Mouse (Mus musculus) liver, embryonic 12.5 days (tissue): Measurements from ENCODE around the gene Tdrd9. TPM values are rescaled to one million over a fixed set of nuclear protein-coding genes. Genes with fewer than 3 reads are reported as not detected.
A peak's percentile ranks its signal among the peaks of the same experiment; 100 is the strongest.
"Not testable (repeated sequence)": the region's sequence is repeated elsewhere in the genome, so short reads cannot be mapped to it uniquely, and the experiment has no call there.

Experiments used
- ATAC-seq: fragments of 200-750 bp; cut with Nextera tagmentation; 2 replicates; pipeline ENCODE4 v1.8.0; 2017; ENCODE audit warnings: moderate number of reproducible peaks, mild to moderate bottlenecking, moderate library complexity
- H3K27ac ChIP-seq: fragments of 300-500 bp; sonication (generic); 2 replicates; pipeline ENCODE4 v1.5.1; 2016; ENCODE audit warnings: mild to moderate bottlenecking
- H3K27me3 ChIP-seq: fragments of 300-500 bp; sonication (generic); replicated peaks from 2 replicates; pipeline ENCODE4 v1.6.1; 2016; ENCODE audit warnings: mild to moderate bottlenecking, moderate library complexity
- H3K36me3 ChIP-seq: fragments of 300-500 bp; sonication (generic); 2 replicates; pipeline ENCODE4 v1.6.1; 2016; ENCODE audit warnings: mild to moderate bottlenecking, moderate library complexity
- H3K4me1 ChIP-seq: fragments of 300-500 bp; sonication (generic); 2 replicates; pipeline ENCODE4 v1.6.1; 2016
- H3K4me2 ChIP-seq: fragments of 300-500 bp; sonication (generic); 2 replicates; pipeline ENCODE4 v1.6.1; 2016; ENCODE audit warnings: mild to moderate bottlenecking, moderate library complexity
- H3K4me3 ChIP-seq: fragments of 300-500 bp; sonication (generic); 2 replicates; pipeline ENCODE4 v1.5.1; 2016; ENCODE audit warnings: mild to moderate bottlenecking, moderate library complexity
- H3K9ac ChIP-seq: fragments of 300-500 bp; sonication (generic); 2 replicates; pipeline ENCODE4 v1.6.1; 2016; ENCODE audit warnings: mild to moderate bottlenecking, moderate library complexity
- H3K9me3 ChIP-seq: fragments of 300-500 bp; sonication (generic); replicated peaks from 2 replicates; pipeline ENCODE4 v1.6.1; 2016; ENCODE audit warnings: mild to moderate bottlenecking, moderate library complexity
- WGBS: fragments of 180-500 bp; shearing (Covaris S2); methylation state at CpG from one replicate; pipeline ENCODE4 v1.1.7; 2016; ENCODE audit not compliant: insufficient replicate concordance; 5-methylcytosine and 5-hydroxymethylcytosine counted together
- polyA plus RNA-seq: library from polyadenylated mRNA; unstranded; fragments of >200 nt; fragmentation: Nextera tagmentation; extraction: Ambion mirVana; gene quantifications from 2 replicates; pipeline ENCODE4 v1.2.1, GENCODE M21; 2016

Gene Tdrd9
- polyA plus RNA-seq, 1 experiment from 2014 or later, result 0.04 TPM

- H3K36me3 ChIP-seq, result peaks cover 7% of the 10 kb centered on the region; the same call in 1 of the 2 replicates
- H3K27me3 ChIP-seq, result no peaks in the 10 kb centered on the region
- H3K4me1 ChIP-seq, result peaks cover 56% of the 10 kb centered on the region
- H3K4me3 ChIP-seq, result peak overlapping the region; percentile 57
- H3K9me3 ChIP-seq, result no peaks in the 10 kb centered on the region
- peak overlapping the region; percentile 94 for H3K27ac ChIP-seq
- H3K9ac ChIP-seq, result peak overlapping the region; percentile 73
- ATAC-seq, result peak; percentile 31
- 14% methylated on average over 10 of the region's 10 CpGs for WGBS
- peak overlapping the region; percentile 73 for H3K4me2 ChIP-seq
Measured at GRCm38 (mm10) chr12:111943421-111944064, 27.8 kb upstream of the Tdrd9 start.

DNA sequence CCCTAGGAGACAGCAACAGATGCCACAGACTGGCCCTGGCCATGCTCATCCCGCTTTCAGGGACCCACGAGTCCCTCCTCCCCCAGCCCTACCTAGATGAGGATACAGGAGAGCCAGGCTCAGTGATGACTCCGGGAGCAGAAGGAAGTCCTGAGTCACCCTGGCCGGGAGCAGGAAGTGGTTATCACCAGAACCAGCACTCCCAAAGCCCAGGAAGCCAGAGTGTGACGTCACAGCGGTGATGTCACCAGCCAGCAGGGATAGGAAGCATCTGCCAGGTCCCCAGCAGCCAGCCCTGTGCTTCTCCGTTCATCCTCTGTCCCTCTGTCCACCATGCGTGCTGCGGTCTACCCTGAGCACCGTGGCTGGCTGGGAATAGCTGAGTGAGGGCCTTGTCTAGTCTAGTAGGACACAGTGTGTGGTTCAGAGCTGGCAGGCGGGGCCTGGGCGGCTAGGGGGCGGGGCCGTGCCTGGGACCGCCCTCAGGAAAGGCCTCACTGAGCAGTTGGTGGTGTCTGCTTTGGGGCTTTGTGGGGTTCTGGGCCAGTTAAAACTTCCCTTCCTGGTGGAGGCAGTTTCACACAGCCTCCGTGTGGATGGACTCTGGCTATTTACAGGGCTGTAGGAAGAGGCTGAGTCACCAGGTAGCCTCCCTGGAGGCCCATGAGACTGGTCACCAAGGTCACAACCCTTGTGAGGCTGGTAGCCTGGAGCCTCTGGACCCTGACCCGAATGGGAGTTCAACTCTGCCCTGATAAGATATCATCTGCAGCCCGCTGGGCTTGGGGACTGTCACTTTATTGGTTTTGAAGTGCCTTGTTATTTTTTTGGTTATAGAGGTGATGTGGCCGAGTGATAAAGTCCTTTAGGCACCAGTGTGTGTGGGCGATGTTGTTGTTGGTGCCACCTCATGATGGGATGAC is 27.0 kb upstream of the Tdrd9 start:
- Histone ChIP-seq H3K4me2 (peak overlapping the region; percentile 73), H3K27ac (peak overlapping the region; percentile 94), H3K4me1 (peaks cover 51% of the 10 kb centered on the region), H3K4me3 (peak overlapping the region; percentile 57), H3K9ac (peak overlapping the region; percentile 73)
- not testable (repeated sequence) for H3K27me3 ChIP-seq, H3K9me3 ChIP-seq, H3K36me3 ChIP-seq
- WGBS, result 5% methylated on average over 18 of the region's 20 CpGs
- ATAC-seq, result peak; percentile 80

- ATAC-seq, result peak; percentile 50
- no peaks in the 10 kb centered on the region for H3K9me3 ChIP-seq
- H3K27me3 ChIP-seq, result no peaks in the 10 kb centered on the region
- WGBS, result 3% methylated on average over 8 of the region's 8 CpGs
- peak overlapping the region; percentile 57 for H3K4me3 ChIP-seq
- H3K36me3 ChIP-seq, result peaks cover 7% of the 10 kb centered on the region; the same call in 1 of the 2 replicates
- H3K27ac ChIP-seq, result peak overlapping the region; percentile 94
- H3K4me1 ChIP-seq, result peaks cover 50% of the 10 kb centered on the region
- H3K9ac ChIP-seq, result peak overlapping the region; percentile 64
- H3K4me2 ChIP-seq, result peak overlapping the region; percentile 73
Measured at GRCm38 (mm10) chr12:111945115-111945514, 26.2 kb upstream of the Tdrd9 start.

GRCm38 (mm10) chr12:111945765-111946655 is 25.3 kb upstream of the Tdrd9 start:
- peak overlapping the region; percentile 94 for H3K27ac ChIP-seq
- H3K4me3 ChIP-seq, result not testable (repeated sequence)

GRCm38 (mm10) chr12:111946716-111947115 is 24.6 kb upstream of the Tdrd9 start:
- Histone ChIP-seq H3K4me1 (peaks cover 49% of the 10 kb centered on the region), H3K9me3 (no peaks in the 10 kb centered on the region), H3K4me3 (no peak overlapping the region), H3K36me3 (peaks cover 7% of the 10 kb centered on the region; the same call in 1 of the 2 replicates), H3K27ac (peak overlapping the region; percentile 68), H3K9ac (no peak overlapping the region), H3K27me3 (no peaks in the 10 kb centered on the region), H3K4me2 (no peak overlapping the region)
- no peak for ATAC-seq
- 18% methylated on average over 2 of the region's 2 CpGs for WGBS

More at GRCm38 (mm10) chr12:111945765-111946655, 25.3 kb upstream of the Tdrd9 start:
- H3K36me3 ChIP-seq, H3K27me3 ChIP-seq, H3K9me3 ChIP-seq: not testable (repeated sequence)
- peak; percentile 74 for ATAC-seq
- Histone ChIP-seq H3K4me1 (peaks cover 50% of the 10 kb centered on the region), H3K9ac (peak overlapping the region; percentile 64), H3K4me2 (peak overlapping the region; percentile 73)
- WGBS, result 15% methylated on average over 12 of the region's 15 CpGs

GRCm38 (mm10) chr12:111950486-111950885 is 20.9 kb upstream of the Tdrd9 start:
- Histone ChIP-seq H3K9ac (no peak overlapping the region), H3K9me3 (no peaks in the 10 kb centered on the region), H3K36me3 (no peaks in the 10 kb centered on the region), H3K4me3 (no peak overlapping the region), H3K4me2 (no peak overlapping the region), H3K27ac (no peak overlapping the region), H3K4me1 (peaks cover 16% of the 10 kb centered on the region), H3K27me3 (no peaks in the 10 kb centered on the region)
- ATAC-seq, result no peak
- WGBS, result 58% methylated on average over 5 of the region's 5 CpGs

- Histone ChIP-seq H3K36me3 (no peaks in the 10 kb centered on the region), H3K4me1 (0 out of 2 replicates have a peak, but pooled peaks cover 7% of the 10 kb centered on the region), H3K9me3 (no peaks in the 10 kb centered on the region), H3K4me2 (no peak overlapping the region), H3K27me3 (no peaks in the 10 kb centered on the region), H3K4me3 (no peak overlapping the region), H3K9ac (no peak overlapping the region), H3K27ac (no peak overlapping the region)
- no peak for ATAC-seq
- WGBS, result 64% methylated on average over 5 of the region's 5 CpGs
Measured at GRCm38 (mm10) chr12:111951701-111952100, 19.7 kb upstream of the Tdrd9 start.

DNA sequence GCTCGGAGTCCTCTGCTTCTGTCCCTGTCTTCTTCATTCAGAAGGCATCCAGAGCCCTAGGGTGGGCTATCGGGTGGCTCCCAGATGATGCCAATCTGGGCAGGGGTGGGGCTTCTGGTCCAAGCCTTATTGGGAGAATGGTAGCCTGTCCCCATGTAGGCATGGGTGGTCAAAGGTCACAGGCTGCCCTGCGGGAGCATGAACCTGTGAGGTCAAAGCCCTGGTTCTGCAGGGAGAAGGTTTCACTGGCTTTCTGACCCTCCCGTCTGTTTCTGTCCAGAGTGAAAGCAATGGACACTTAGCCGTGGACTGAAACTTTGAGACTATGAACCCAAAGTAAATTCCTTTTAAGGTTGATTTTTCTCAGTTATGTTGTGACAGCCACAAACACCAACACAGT is 15.2 kb upstream of the Tdrd9 start:
- H3K9ac ChIP-seq, result no peak overlapping the region
- ATAC-seq, result no peak
- no peaks in the 10 kb centered on the region; the same call in 1 of the 2 replicates for H3K9me3 ChIP-seq
- H3K4me1 ChIP-seq, result peaks cover 12% of the 10 kb centered on the region; the same call in 1 of the 2 replicates
- 70% methylated on average over 5 of the region's 5 CpGs for WGBS
- H3K4me2 ChIP-seq, result no peak overlapping the region
- peaks cover 21% of the 10 kb centered on the region for H3K36me3 ChIP-seq
- no peaks in the 10 kb centered on the region for H3K27me3 ChIP-seq
- no peak overlapping the region for H3K4me3 ChIP-seq
- no peak overlapping the region for H3K27ac ChIP-seq

- Histone ChIP-seq H3K9me3 (no peaks in the 10 kb centered on the region; the same call in 1 of the 2 replicates), H3K36me3 (peaks cover 42% of the 10 kb centered on the region), H3K4me2 (no peak overlapping the region), H3K4me1 (peaks cover 8% of the 10 kb centered on the region; the same call in 1 of the 2 replicates), H3K4me3 (no peak overlapping the region), H3K27ac (no peak overlapping the region), H3K9ac (no peak overlapping the region), H3K27me3 (no peaks in the 10 kb centered on the region)
- ATAC-seq, result peak; percentile 62; the same call in 1 of the 2 replicates
- 34% methylated on average over 9 of the region's 9 CpGs for WGBS
Measured at GRCm38 (mm10) chr12:111958101-111958865, 13.1 kb upstream of the Tdrd9 start.

- no peaks in the 10 kb centered on the region; the same call in 1 of the 2 replicates for H3K9me3 ChIP-seq
- H3K4me1 ChIP-seq, result peaks cover 34% of the 10 kb centered on the region
- peaks cover 60% of the 10 kb centered on the region for H3K36me3 ChIP-seq
- WGBS, result 83% methylated on average over 5 of the region's 5 CpGs
- H3K4me3 ChIP-seq, result no peak overlapping the region
- no peak overlapping the region for H3K4me2 ChIP-seq
- no peaks in the 10 kb centered on the region for H3K27me3 ChIP-seq
- H3K9ac ChIP-seq, result no peak overlapping the region
- H3K27ac ChIP-seq, result no peak overlapping the region
- ATAC-seq, result no peak
Measured at GRCm38 (mm10) chr12:111963339-111963738, 8.0 kb upstream of the Tdrd9 start.
